Mouse (Mus musculus) megakaryocyte, embryonic 14.5 days (primary cell): ENCODE data around the gene Sufu.

Experiments used
- FLI1 ChIP-seq: IDR thresholded peaks from 2 replicates; pipeline ENCODE4 v1.6.1; 2012; ENCODE audit warnings: low read length, inconsistent platforms, mixed read lengths
- GATA1 ChIP-seq: IDR thresholded peaks from 3 replicates; pipeline ENCODE4 v1.6.1; 2012; ENCODE audit warnings: mixed read lengths, low read length, inconsistent platforms, borderline replicate concordance

- no peak for TF ChIP-seq FLI1
- TF ChIP-seq GATA1: no peak
Observed at GRCm38 (mm10) chr19:46367798-46368590, 28.7 kb upstream of the Sufu start.
